Mouse (Mus musculus) bone marrow, adult 2 months (tissue): ENCODE measurements around the gene Pld5.

Experiments
- CTCF ChIP-seq: fragments of 200-500 bp; IDR thresholded peaks from 2 replicates; pipeline ENCODE4 v1.5.1; 2011; ENCODE audit warnings: low read length, control low read depth; ENCODE audit not compliant: control insufficient read depth, insufficient read depth
- POLR2A ChIP-seq: fragments of 200-500 bp; IDR thresholded peaks from 2 replicates; pipeline ENCODE4 v1.6.1; 2011; ENCODE audit warnings: low read depth, mild to moderate bottlenecking, control low read depth, low read length, borderline replicate concordance; ENCODE audit not compliant: control insufficient read depth

- TF ChIP-seq CTCF: no peak
- TF ChIP-seq POLR2A: no peak
Measured at GRCm38 (mm10) chr1:175931391-175931790, 343.7 kb downstream of the Pld5 start.
